Mouse (Mus musculus): Measurements from ENCODE around the gene Junb. TPM values are rescaled to one million over a fixed set of nuclear protein-coding genes. Genes with fewer than 3 reads are reported as not detected.

Junb gene
- polyA plus RNA-seq (2012; ENCODE audit: low replicate concordance) = 244 and 401 TPM in 2 replicates

DNA sequence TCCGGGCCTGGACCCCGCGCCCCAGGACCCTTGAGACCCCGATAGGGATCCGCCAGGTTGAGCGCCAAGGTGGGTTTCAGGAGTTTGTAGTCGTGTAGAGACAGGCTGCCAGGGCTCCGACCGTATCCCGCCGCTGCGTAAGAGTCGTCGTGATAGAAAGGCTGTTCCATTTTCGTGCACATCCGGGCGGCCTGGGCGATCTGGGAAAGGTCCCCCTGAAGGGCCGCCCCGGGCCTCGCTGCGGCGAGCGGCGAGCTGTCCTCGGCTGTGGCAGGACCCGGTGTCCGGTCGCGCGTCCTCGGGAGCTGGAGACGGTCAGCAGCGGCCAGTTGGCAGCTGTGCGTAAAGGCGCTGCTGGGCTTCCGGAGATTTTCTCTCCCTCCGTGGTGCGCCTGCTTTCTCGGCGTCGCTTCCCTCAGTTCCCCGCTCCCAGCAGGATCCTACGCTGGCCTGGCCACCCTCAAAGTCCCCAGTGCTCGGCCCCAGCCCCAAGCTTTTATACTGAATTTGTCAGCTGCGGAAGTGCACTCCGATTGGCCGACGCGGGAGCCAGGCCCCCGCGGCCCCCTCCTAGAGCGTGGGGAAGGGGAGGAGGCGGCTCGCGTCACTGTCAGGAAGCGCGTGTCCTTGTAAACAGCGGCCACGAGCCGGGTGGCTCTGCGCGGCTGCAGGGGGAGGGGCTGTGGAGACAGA is at the start of gene Junb:
TSS of gene Junb (minus strand) at position 471 of the 693 bp plus-strand sequence.

DNA sequence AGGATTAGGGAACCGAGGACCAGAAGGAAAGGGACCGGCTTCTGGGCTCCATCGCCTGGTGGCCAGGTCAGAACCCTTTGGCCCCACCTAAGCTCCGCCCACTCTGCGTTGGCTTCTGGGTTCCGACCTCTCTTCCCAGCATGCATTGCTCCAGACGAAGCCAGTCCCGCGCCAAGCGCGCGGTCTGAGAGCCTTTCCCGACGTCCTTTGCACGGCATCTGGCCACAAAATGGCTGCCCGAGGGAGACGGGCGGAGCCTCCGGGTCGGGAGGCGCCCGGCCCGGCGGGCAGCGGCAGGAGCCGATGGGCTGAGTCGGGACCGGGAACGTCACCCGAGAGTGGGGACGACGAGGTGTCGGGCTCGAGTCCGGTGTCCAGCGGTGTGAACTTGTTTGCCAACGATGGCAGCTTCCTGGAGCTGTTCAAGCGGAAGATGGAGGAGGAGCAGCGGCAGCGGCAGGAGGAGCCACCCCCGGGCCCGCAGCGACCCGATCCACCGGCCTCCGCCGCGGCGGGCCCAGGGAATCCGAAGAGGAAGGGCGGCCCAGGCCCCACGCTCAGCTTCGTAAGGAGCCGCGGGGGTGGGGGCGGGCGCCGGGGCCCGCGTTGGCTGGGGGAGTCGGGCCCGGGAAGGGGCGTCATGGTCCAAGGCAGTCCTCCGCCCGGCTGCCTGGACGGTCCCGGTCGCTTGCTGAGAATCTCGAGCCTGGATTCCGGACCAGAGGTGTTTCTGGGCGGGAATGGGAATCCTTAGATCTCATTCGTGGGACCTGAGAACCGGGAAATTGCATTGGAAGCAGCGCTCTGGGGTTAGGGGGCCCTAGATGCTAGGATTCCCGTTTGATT is 48.4 kb upstream of the Junb start, which contains the start of gene Trir:
TSS of gene Trir (plus strand) at position 154 of the 846 bp plus-strand sequence.

DNA sequence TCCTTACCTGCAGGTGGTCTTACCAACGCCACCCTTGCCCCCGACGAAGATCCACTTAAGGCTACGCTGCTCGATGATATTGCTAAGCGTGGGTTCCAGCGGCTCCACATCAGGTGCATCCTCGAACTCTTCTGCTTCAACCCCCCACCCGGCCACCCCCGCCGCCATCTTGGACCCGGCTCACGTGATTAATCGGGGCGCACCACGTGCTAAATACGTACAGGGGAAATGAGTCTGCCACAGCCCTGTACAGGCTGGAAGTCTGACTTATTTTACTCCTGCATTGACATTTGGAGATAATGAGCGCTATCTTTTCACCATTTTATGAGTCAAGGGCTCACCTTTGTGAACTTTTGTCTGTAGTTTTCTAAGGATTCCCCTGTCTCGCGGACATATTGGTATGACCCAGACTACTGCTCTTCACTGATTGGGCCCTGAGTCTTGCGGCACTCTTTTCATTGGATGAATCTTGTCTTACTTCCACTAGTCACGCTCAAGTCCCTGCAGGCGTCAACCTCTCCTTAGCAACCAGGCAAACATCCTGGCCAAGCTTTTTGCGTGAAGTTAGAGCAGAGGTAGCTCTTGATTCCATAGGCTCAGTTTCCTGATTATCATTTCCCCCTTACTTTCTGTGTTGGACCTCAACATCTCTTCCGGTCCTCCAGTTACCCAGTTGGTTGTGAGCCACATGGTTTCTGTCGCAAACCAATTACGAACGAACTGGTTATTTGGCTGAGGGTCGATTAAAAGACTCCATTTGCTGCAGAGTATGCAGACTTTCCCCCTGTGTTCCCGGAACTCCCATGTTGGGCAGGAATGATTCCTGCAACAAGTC is 46.8 kb upstream of the Junb start, which contains the start of gene Asna1:
TSS of gene Asna1 (minus strand) at position 184 of the 835 bp plus-strand sequence.

DNA sequence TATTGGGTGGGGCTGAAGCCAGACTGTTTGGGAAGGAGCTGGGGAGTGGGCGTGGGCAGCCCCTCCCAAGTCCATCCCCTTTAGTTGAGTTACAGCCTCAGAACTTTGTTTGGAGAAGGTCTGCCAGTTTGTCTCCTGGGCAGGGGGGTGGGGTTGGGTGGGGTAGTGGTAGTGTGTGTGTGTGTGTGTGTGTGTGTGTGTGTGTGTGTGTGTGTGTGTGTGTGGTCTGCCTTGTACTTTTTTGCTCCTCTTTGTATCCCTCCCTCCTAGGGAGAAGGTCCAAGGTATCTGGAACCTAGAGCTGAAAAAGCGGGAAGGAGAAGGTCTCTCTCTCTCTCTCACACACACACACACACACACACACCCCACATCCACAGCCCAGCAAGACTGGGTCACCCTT is 35.9 kb upstream of the Junb start, which contains the start of gene Best2:
TSS of gene Best2 (minus strand) at position 101 of the 400 bp plus-strand sequence.

DNA sequence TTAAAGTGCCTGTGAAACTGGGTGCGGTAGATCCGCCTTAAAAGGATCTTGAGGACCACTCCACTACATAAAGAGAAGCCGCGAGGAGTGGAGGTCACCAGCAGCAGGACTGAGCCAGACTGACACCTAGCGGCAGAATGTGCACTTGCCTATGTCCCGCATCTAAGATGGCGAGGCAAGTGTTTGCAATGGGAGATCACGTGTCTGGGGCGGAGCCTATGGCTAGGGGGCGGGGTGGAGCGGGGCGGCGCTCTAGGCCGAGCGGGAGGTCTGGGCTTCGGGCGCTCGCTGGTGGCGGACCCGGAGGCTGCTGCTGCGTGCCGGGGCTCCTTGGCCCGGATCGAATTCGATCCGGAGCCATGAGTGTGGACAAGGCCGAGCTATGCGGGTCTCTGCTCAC is 11.8 kb upstream of the Junb start, which contains the start of gene Hook2:
TSS of gene Hook2 (plus strand) at position 255 of the 400 bp plus-strand sequence.

DNA sequence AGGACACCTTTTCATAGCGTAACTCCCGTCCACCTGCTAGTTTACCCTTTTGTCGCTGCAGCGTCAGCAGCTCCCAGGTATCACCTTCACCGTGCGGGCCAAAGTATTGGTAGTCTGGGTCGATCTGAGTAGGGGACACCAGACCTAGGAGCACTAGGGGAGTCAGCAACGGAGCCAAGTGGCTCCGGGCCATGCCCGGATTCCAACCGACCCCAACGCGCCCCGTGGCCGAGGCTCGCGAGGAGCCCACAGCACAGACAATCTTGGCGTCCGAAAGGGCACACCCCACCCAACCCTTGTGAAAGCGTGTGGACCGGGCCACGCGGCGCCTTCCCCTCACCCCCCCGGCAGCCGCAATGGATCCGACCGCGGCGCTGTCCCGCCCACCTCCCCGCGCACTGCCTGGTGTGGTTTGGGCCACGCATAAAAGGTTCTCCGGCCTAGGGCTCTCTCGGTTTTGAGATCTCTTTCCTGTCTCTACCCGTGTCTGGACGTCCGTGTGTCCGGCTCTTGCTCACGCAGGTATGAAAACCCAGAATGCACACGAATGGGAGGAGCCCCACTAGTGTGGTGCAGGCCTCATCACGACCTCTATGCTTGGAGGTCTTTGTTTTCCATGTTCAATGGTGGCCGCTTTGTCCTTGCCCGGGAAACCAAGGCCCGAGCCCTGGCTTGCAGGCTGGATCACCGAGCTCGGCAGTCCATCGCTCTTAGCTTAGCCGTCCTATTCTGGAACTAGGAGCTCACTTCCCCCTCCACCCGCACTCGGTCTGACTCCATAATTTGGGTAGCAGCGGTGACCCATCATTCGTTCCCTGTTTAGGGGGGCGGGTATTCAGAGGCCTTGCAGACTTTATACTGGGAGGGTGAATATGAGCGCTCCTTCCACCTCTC is 9.0 kb downstream of the Junb start, which contains the start of the genes Gm49661, Prdx2 and Rnaseh2a:
TSS of gene Gm49661 (minus strand) at position 193 of the 894 bp plus-strand sequence.
TSS of gene Prdx2 (plus strand) at position 347 of the 894 bp plus-strand sequence.
TSS of gene Rnaseh2a (minus strand) at position 527 of the 894 bp plus-strand sequence.

DNA sequence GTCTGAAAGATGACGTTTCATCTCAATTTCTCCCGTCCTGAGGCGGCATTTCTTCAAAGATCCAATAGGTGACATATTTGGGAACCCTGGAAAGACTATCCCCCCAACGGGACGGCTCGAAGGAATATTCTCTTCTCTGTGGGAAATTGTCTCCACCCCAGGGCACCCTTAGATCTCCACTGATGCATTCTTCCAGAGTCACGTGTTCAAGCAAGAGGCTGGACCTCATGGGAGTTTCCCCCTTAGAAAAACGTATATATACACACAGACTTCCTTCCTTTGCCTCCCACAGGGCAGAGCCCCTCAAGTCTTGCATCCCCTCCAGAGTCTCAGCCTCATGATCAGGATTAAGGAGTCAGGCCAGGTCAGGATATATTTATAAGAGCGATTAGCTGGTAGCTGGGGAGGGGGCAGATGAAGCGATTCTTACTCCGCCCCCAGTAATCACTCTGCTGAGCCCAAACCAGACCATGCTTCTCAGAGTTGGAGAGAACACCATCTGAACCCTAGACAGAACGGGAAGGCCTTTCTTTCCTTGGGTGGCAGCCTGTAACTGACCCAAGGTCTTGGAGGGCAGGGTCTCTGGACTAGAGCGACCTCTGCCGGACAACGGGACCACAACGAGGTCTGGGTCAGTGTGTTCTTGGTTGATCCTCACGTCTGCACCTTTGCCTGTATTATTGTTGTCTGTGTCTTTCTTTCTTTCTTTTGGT is 31.8 kb downstream of the Junb start, which contains the start of gene Rtbdn:
TSS of gene Rtbdn (plus strand) at position 464 of the 713 bp plus-strand sequence.

DNA sequence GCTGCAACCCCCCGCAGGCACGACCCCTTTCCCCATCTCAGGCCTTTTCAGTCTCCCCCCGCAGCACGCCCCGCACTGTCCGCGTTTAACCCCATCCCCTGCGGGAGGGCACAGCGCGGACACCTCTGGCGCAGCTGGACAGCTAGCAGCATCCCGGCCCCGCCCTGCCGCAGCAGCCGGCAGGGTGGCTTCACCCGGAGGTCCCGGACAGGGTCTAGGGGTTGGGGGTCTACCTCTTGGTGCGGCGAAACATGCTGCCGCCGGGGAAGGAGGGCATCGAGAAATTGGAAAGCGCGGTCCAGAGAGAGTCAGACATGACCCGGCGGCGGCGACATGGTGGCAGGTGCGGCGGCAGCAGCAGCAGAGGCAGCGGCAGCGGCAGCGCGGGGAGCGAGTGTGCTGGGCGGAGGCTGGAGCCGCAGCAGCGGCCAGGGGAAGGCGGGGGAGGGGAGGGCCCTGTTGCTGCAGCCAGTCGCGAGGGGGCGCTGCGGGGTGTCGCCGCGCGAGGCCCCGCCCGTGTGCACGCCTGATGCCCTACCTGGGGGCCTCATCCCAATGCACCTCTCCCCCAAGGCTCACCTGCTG is 41.5 kb downstream of the Junb start, which contains the start of gene Mast1:
TSS of gene Mast1 (minus strand) at position 398 of the 585 bp plus-strand sequence.

Other genes with a start within 250 kb of the Junb start
- gene Nfix, start 178.4 kb downstream of the Junb start, polyA plus RNA-seq (2012; ENCODE audit: low replicate concordance) = 88.8 and 111 TPM in 2 replicates
- gene Dand5, start 155.9 kb downstream of the Junb start, polyA plus RNA-seq (2012; ENCODE audit: low replicate concordance) = 1.6 and 2.0 TPM in 2 replicates
- gene Gadd45gip1, start 147.2 kb downstream of the Junb start, polyA plus RNA-seq (2012; ENCODE audit: low replicate concordance) = 50.6 and 92.7 TPM in 2 replicates
- gene Rad23a, start 138.1 kb downstream of the Junb start, polyA plus RNA-seq (2012; ENCODE audit: low replicate concordance) = 1,135 and 1,429 TPM in 2 replicates
- 243 and 806 TPM in 2 replicates for gene Calr, start 131.8 kb downstream of the Junb start, polyA plus RNA-seq (2012; ENCODE audit: low replicate concordance)
- 41.5 and 103 TPM in 2 replicates for gene Farsa, start 121.7 kb downstream of the Junb start, polyA plus RNA-seq (2012; ENCODE audit: low replicate concordance)
- 58.0 and 82.4 TPM in 2 replicates for gene Syce2, start 106.6 kb downstream of the Junb start, polyA plus RNA-seq (2012; ENCODE audit: low replicate concordance)
- gene Gcdh, start 84.8 kb downstream of the Junb start, polyA plus RNA-seq (2012; ENCODE audit: low replicate concordance) = 47.9 and 84.2 TPM in 2 replicates
- 1,095 and 1,669 TPM in 2 replicates for gene Klf1, start 76.8 kb downstream of the Junb start, polyA plus RNA-seq (2012; ENCODE audit: low replicate concordance)
- 14.5 and 50.4 TPM in 2 replicates for gene Dnase2a, start 70.2 kb downstream of the Junb start, polyA plus RNA-seq (2012; ENCODE audit: low replicate concordance)
- gene Mast1, start 41.4 kb downstream of the Junb start, polyA plus RNA-seq (2012; ENCODE audit: low replicate concordance) = 0.66 and 1.1 TPM in 2 replicates
- not detected in 2 replicates for gene Rtbdn, start 31.7 kb downstream of the Junb start, polyA plus RNA-seq (2012; ENCODE audit: low replicate concordance)
- gene Gm49661, start 9.3 kb downstream of the Junb start, polyA plus RNA-seq (2012; ENCODE audit: low replicate concordance) = not detected in 2 replicates
- gene Prdx2, start 9.1 kb downstream of the Junb start, polyA plus RNA-seq (2012; ENCODE audit: low replicate concordance) = 98.3 and 368 TPM in 2 replicates
- gene Rnaseh2a, start 9.0 kb downstream of the Junb start, polyA plus RNA-seq (2012; ENCODE audit: low replicate concordance) = 523 and 1,249 TPM in 2 replicates
- gene Hook2, start 11.9 kb upstream of the Junb start, polyA plus RNA-seq (2012; ENCODE audit: low replicate concordance) = 8.4 and 10.8 TPM in 2 replicates
- 0.15 TPM in 1 of 2 replicates, not detected in the other for gene Best2, start 35.8 kb upstream of the Junb start, polyA plus RNA-seq (2012; ENCODE audit: low replicate concordance)
- 115 and 306 TPM in 2 replicates for gene Asna1, start 46.6 kb upstream of the Junb start, polyA plus RNA-seq (2012; ENCODE audit: low replicate concordance)
- gene Trir, start 48.1 kb upstream of the Junb start, polyA plus RNA-seq (2012; ENCODE audit: low replicate concordance) = 189 and 354 TPM in 2 replicates
- gene Tnpo2, start 58.2 kb upstream of the Junb start, polyA plus RNA-seq (2012; ENCODE audit: low replicate concordance) = 9.4 and 25.7 TPM in 2 replicates
- gene Fbxw9, start 81.3 kb upstream of the Junb start, polyA plus RNA-seq (2012; ENCODE audit: low replicate concordance) = 8.5 and 14.5 TPM in 2 replicates
- gene Gm5741, start 89.3 kb upstream of the Junb start, polyA plus RNA-seq (2012; ENCODE audit: low replicate concordance) = not detected in 2 replicates
- gene Dhps, start 93.0 kb upstream of the Junb start, polyA plus RNA-seq (2012; ENCODE audit: low replicate concordance) = 54.9 and 75.7 TPM in 2 replicates
- 2.5 and 39.0 TPM in 2 replicates for gene Wdr83os, start 102.0 kb upstream of the Junb start, polyA plus RNA-seq (2012; ENCODE audit: low replicate concordance)
- 6.1 and 19.9 TPM in 2 replicates for gene Wdr83, start 102.6 kb upstream of the Junb start, polyA plus RNA-seq (2012; ENCODE audit: low replicate concordance)
- 2.8 and 9.6 TPM in 2 replicates for gene Man2b1, start 104.6 kb upstream of the Junb start, polyA plus RNA-seq (2012; ENCODE audit: low replicate concordance)
- 0.08 TPM in 1 of 2 replicates, not detected in the other for gene Zfp791, start 144.4 kb upstream of the Junb start, polyA plus RNA-seq (2012; ENCODE audit: low replicate concordance)
- not detected in 2 replicates for gene Cks1brt, start 173.2 kb upstream of the Junb start, polyA plus RNA-seq (2012; ENCODE audit: low replicate concordance)
- not detected in 2 replicates for gene Olfr371, start 247.3 kb upstream of the Junb start, polyA plus RNA-seq (2012; ENCODE audit: low replicate concordance)